Mouse (Mus musculus): ENCODE measurements around the gene Smad3.

GRCm38 (mm10) chr9:63789386-63789785 lies 31.6 kb upstream of the Smad3 start:
- TF ChIP-seq ZNF384 (IDR thresholded peaks at IDR 0.05; ENCODE audit: low read depth, low read length) (no peak), EP300 (IDR thresholded peaks at IDR 0.05; ENCODE audit: low read length) (no peak), CTCF (conservative IDR thresholded peaks at IDR 0.05 in 1 of 2, IDR thresholded peaks at IDR 0.05 in 1 of 2; ENCODE audit: low read depth in 2 of 2, low read length in 2 of 2) (no peak), MAX (IDR thresholded peaks at IDR 0.05; ENCODE audit: low read length) (no peak), ETS1 (conservative IDR thresholded peaks at IDR 0.05; ENCODE audit: low read depth, low read length) (no peak), POLR2A (IDR thresholded peaks at IDR 0.05; ENCODE audit: low read depth, low read length) (no peak), USF2 (conservative IDR thresholded peaks at IDR 0.05; ENCODE audit: low read depth, low read length) (no peak), JUND (conservative IDR thresholded peaks at IDR 0.05; ENCODE audit: low read depth, low read length) (no peak), POLR2AphosphoS2 (IDR thresholded peaks at IDR 0.05; ENCODE audit: low read depth, low read length) (no peak), ZC3H11A (IDR thresholded peaks at IDR 0.05; ENCODE audit: low read depth, low read length) (no peak), E2F4 (IDR thresholded peaks at IDR 0.05; ENCODE audit: insufficient replicate concordance, low read depth, low read length) (no peak), NELFE (IDR thresholded peaks at IDR 0.05; ENCODE audit: low read depth, low read length) (no peak), TCF12 (IDR thresholded peaks at IDR 0.05; ENCODE audit: low read depth, low read length) (no peak)

Data from CH12.LX (cell line).